ENCODE assay signal across 14 mouse cellular contexts in genomic region chr4:139241678-139242606, GRCm38 (mm10). TPM values are rescaled to one million over a fixed set of nuclear protein-coding genes. Genes with fewer than 3 reads are reported as not detected.
DNase-seq lines count a peak whose midpoint lies in the region; ATAC-seq and TF ChIP-seq lines count a peak whose summit lies in the region.
"Had no signal": no experiment of that assay in that cellular context is flagged by ENCODE, and none has a peak within 500 bp of the region (broad histone marks: within the 10 kb centered on the region; RNA-seq: fewer than 3 reads in every experiment).

No protein-coding gene starts in this region.

- peak overlapping the region; percentile 90 for H3K27ac ChIP-seq in gastrocnemius, adult 2 months
- peak overlapping the region; percentile 48 for H3K27ac ChIP-seq in kidney, embryonic 15.5 days
- H3K27ac ChIP-seq in limb, embryonic 10.5 days = peak overlapping the region; percentile 47
- H3K27ac ChIP-seq: hindbrain, embryonic 10.5 days; midbrain, embryonic 10.5 days; neural tube, embryonic 15.5 days had no signal

- no peaks in the 10 kb centered on the region for H3K27me3 ChIP-seq in kidney, embryonic 15.5 days
- H3K27me3 ChIP-seq in limb, embryonic 10.5 days (ENCODE audit: low read depth, poor library complexity, severe bottlenecking) = no peaks in the 10 kb centered on the region
- H3K27me3 ChIP-seq: neural tube, embryonic 15.5 days had no signal

- H3K36me3 ChIP-seq in kidney, embryonic 15.5 days = peaks cover 42% of the 10 kb centered on the region
- peaks cover 57% of the 10 kb centered on the region for H3K36me3 ChIP-seq in limb, embryonic 10.5 days

- peak overlapping the region; percentile 29 for H3K4me3 ChIP-seq in gastrocnemius, adult 2 months
- H3K4me3 ChIP-seq in kidney, embryonic 15.5 days (replicated peaks) = no peak overlapping the region
- H3K4me3 ChIP-seq in limb, embryonic 10.5 days = no peak overlapping the region
- H3K4me3 ChIP-seq: hindbrain, embryonic 10.5 days; midbrain, embryonic 10.5 days; neural tube, embryonic 15.5 days had no signal

- peak; percentile 80 for DNase-seq in gastrocnemius, adult 2 months
- no peak for DNase-seq in gastrocnemius, postnatal 25 days
- no peak for DNase-seq in kidney, adult 11 months
- DNase-seq in limb, embryonic 10.5 days (ENCODE audit: low spot score) = no peak
- peak; percentile 22 to 24 for DNase-seq in thymus, postnatal 36 days
- no peak for DNase-seq in ovary, adult 18-20 months (ENCODE audit: low spot score)
- DNase-seq in embryo, embryonic 10 days (ENCODE audit: low spot score) = no peak
- DNase-seq: cerebellum, postnatal 14 days; liver, postnatal 0 days had no signal

- intact Hi-C loops in gastrocnemius, adult 2 months (cut with DNase I) = no loop called here

- no peak for TF ChIP-seq CTCF in gastrocnemius, adult 2 months (IDR thresholded peaks at IDR 0.05)

- H3K9me3 ChIP-seq in kidney, embryonic 15.5 days (replicated peaks) = no peaks in the 10 kb centered on the region
- no peaks in the 10 kb centered on the region for H3K9me3 ChIP-seq in limb, embryonic 10.5 days (replicated peaks)
- H3K9me3 ChIP-seq: hindbrain, embryonic 10.5 days; midbrain, embryonic 10.5 days; neural tube, embryonic 15.5 days had no signal

- H3K9ac ChIP-seq in kidney, embryonic 15.5 days = no peak overlapping the region
- H3K9ac ChIP-seq: liver, postnatal 0 days; neural tube, embryonic 15.5 days had no signal

- peaks cover 90% of the 10 kb centered on the region for H3K4me1 ChIP-seq in kidney, embryonic 15.5 days
- H3K4me1 ChIP-seq in limb, embryonic 10.5 days = peaks cover 85% of the 10 kb centered on the region

- WGBS in kidney, embryonic 15.5 days = 40% methylated on average over 22 of the region's 22 CpGs
- WGBS in limb, embryonic 10.5 days = 79% methylated on average over 22 of the region's 22 CpGs

- ATAC-seq in kidney, embryonic 15.5 days (replicated peaks; ENCODE audit: low FRiP score) = no peak
- ATAC-seq: forebrain, embryonic 14.5 days; liver, postnatal 0 days had no signal

- H3K4me2 ChIP-seq in kidney, embryonic 15.5 days = no peak overlapping the region
- H3K4me2 ChIP-seq: neural tube, embryonic 15.5 days had no signal

RNA-seq across cellular contexts. Expression of gene Capzb, which starts 49.2 kb away (rescaled TPM):
- total RNA-seq in gastrocnemius, adult 2 months (2021) = 100 to 1,000 TPM; 444 to 499 TPM
- total RNA-seq in gastrocnemius, postnatal 25 days (2021) = 100 to 1,000 TPM; 472 to 500 TPM
- 392 and 395 TPM in 2 replicates for polyA plus RNA-seq in kidney, embryonic 15.5 days (2015; fragmentation: Nextera tagmentation; extraction: Ambion mirVana)
- polyA plus RNA-seq in limb, embryonic 10.5 days (2016; fragmentation: Nextera tagmentation; extraction: Ambion mirVana) = 385 and 390 TPM in 2 replicates

Comparison
In these comparisons a context has a peak if more than half of its experiments do, and no peak if none do; other contexts are left out.
1. DNase-seq: peak in gastrocnemius, adult 2 months (single experiment) and thymus, postnatal 36 days (2 of 2); none in gastrocnemius, postnatal 25 days (single experiment), kidney, adult 11 months (single experiment), limb, embryonic 10.5 days (single experiment), ovary, adult 18-20 months (single experiment) and embryo, embryonic 10 days (single experiment).
2. Peak in every context shown above with its lines, with median percentiles within 50 percentile points of each other: H3K27ac ChIP-seq.